Mouse (Mus musculus): Measurements from ENCODE around the gene Chst5. TPM values are rescaled to one million over a fixed set of nuclear protein-coding genes. Genes with fewer than 3 reads are reported as not detected.
"Not testable (repeated sequence)": the region's sequence is repeated elsewhere in the genome, so short reads cannot be mapped to it uniquely, and the experiment has no call there.

Gene Chst5
- total and polyA plus RNA-seq, 3 experiments = not detected

GRCm38 (mm10) chr8:111940171-111941100 lies 30.2 kb upstream of the Chst5 start, which contains the start of gene Gabarapl2 (continued):
- no peak for TF ChIP-seq MAFK (IDR thresholded peaks at IDR 0.05; ENCODE audit: borderline replicate concordance, low read depth, low read length)
- TF ChIP-seq MXI1 (IDR thresholded peaks at IDR 0.05; ENCODE audit: low read depth, low read length) = no peak; the same call in 1 of the 2 replicates
- TF ChIP-seq ETS1 (IDR thresholded peaks at IDR 0.05; ENCODE audit: low read depth, low read length) = no peak
- no peak for TF ChIP-seq MAZ (IDR thresholded peaks at IDR 0.05; ENCODE audit: low read depth, low read length)
- peak; percentile 13 to 39; a peak in 1 of 4 replicates for TF ChIP-seq POLR2A (IDR thresholded peaks at IDR 0.05; ENCODE audit: control insufficient read depth in 1 of 2, insufficient read depth in 1 of 2, low read depth in 1 of 2, low read length in 2 of 2, poor library complexity in 1 of 2)
- TF ChIP-seq USF2 (IDR thresholded peaks at IDR 0.05; ENCODE audit: borderline replicate concordance in 1 of 2, insufficient read depth in 1 of 2, low read depth in 1 of 2, low read length in 2 of 2) = no peak
- TF ChIP-seq MEF2A (IDR thresholded peaks at IDR 0.05; ENCODE audit: extremely low read depth, insufficient replicate concordance, low read depth, low read length, poor library complexity, severe bottlenecking) = no peak
- no peak for TF ChIP-seq RAD21 (IDR thresholded peaks at IDR 0.05; ENCODE audit: low read depth, low read length)
- no peak for TF ChIP-seq POLR2AphosphoS2 (IDR thresholded peaks at IDR 0.05; ENCODE audit: low read length)
- TF ChIP-seq SIN3A (IDR thresholded peaks at IDR 0.05; ENCODE audit: low read length) = peak; percentile 23
- no peak for TF ChIP-seq BHLHE40 (IDR thresholded peaks at IDR 0.05; ENCODE audit: borderline replicate concordance, low read depth, low read length)
- TF ChIP-seq GATA1 (IDR thresholded peaks at IDR 0.05; ENCODE audit: low read depth, low read length) = no peak

- peak; percentile 75 for DNase-seq (ENCODE audit: low read depth, low spot score)
- TF ChIP-seq E2F4 (IDR thresholded peaks at IDR 0.05; ENCODE audit: borderline replicate concordance, low read depth, low read length) = no peak
- TF ChIP-seq ELF1 (IDR thresholded peaks at IDR 0.05; ENCODE audit: low read depth, low read length) = peak; percentile 43
- peak; percentile 68 for TF ChIP-seq MXI1 (IDR thresholded peaks at IDR 0.05; ENCODE audit: low read depth, low read length)
- peak; percentile 66 for TF ChIP-seq MYC (IDR thresholded peaks at IDR 0.05; ENCODE audit: low read depth, low read length)
- TF ChIP-seq SIN3A (IDR thresholded peaks at IDR 0.05; ENCODE audit: low read length) = 0 out of 2 replicates have a peak, but pooled peaks have one; percentile 11
- TF ChIP-seq HCFC1 (IDR thresholded peaks at IDR 0.05; ENCODE audit: low read depth, low read length) = peak; percentile 19; the same call in 1 of the 2 replicates
- peak; percentile 94 for TF ChIP-seq MAX (IDR thresholded peaks at IDR 0.05; ENCODE audit: low read length)
- no peak for TF ChIP-seq EP300 (IDR thresholded peaks at IDR 0.05; ENCODE audit: low read depth in 1 of 2, low read length in 2 of 2)
- 0 out of 2 replicates have a peak, but pooled peaks have one; percentile 6 for TF ChIP-seq MAZ (IDR thresholded peaks at IDR 0.05; ENCODE audit: low read depth, low read length)
- peak; percentile 60; the same call in 1 of the 2 replicates for TF ChIP-seq USF1 (IDR thresholded peaks at IDR 0.05; ENCODE audit: low read depth, low read length)
- Histone ChIP-seq H3K9ac (ENCODE audit: control insufficient read depth, low read depth, low read length, poor library complexity, severe bottlenecking) (peak overlapping the region; percentile 53), H3K79me2 (ENCODE audit: control insufficient read depth, insufficient read depth, low read length, poor library complexity) (peaks cover 5% of the 10 kb centered on the region; the same call in 1 of the 2 replicates), H3K27me3 (ENCODE audit: control insufficient read depth in 1 of 2, insufficient read depth in 2 of 2, low read length in 2 of 2) (no peaks in the 10 kb centered on the region), H3K4me3 (ENCODE audit: control insufficient read depth in 1 of 2, insufficient read depth in 1 of 2, low read depth in 2 of 2, low read length in 2 of 2) (peak overlapping the region; percentile 75 to 93), H3K9me3 (replicated peaks; ENCODE audit: insufficient read depth, low read length) (no peaks in the 10 kb centered on the region), H3K4me1 (ENCODE audit: control insufficient read depth in 1 of 2, insufficient read depth in 2 of 2, low read length in 2 of 2) (peaks cover 4 to 18% of the 10 kb centered on the region in 2 experiments), H3K27ac (ENCODE audit: control insufficient read depth, low read depth, low read length) (peak overlapping the region; percentile 3; the same call in 1 of the 2 replicates), H3K36me3 (ENCODE audit: control insufficient read depth in 1 of 2, insufficient read depth in 2 of 2, low read length in 2 of 2) (peaks cover 0 to 12% of the 10 kb centered on the region in 2 experiments; a peak in 3 of 4 replicates)
Measured at GRCm38 (mm10) chr8:111939516-111940142, 29.4 kb upstream of the Chst5 start.

GRCm38 (mm10) chr8:111938076-111938985 lies 28.1 kb upstream of the Chst5 start:
- not testable (repeated sequence) for H3K79me2 ChIP-seq (ENCODE audit: control insufficient read depth, insufficient read depth, low read length, poor library complexity); H3K9ac ChIP-seq (ENCODE audit: control insufficient read depth, low read depth, low read length, poor library complexity, severe bottlenecking); H3K27me3 ChIP-seq (ENCODE audit: control insufficient read depth in 1 of 2, insufficient read depth in 2 of 2, low read length in 2 of 2); H3K27ac ChIP-seq (ENCODE audit: control insufficient read depth, low read depth, low read length); H3K4me3 ChIP-seq (ENCODE audit: control insufficient read depth in 1 of 2, insufficient read depth in 1 of 2, low read depth in 2 of 2, low read length in 2 of 2); H3K9me3 ChIP-seq (replicated peaks; ENCODE audit: insufficient read depth, low read length); DNase-seq (ENCODE audit: low read depth, low spot score)
- Histone ChIP-seq H3K4me1 (ENCODE audit: control insufficient read depth in 1 of 2, insufficient read depth in 2 of 2, low read length in 2 of 2) (peaks cover 4 to 18% of the 10 kb centered on the region in 2 experiments), H3K36me3 (ENCODE audit: control insufficient read depth in 1 of 2, insufficient read depth in 2 of 2, low read length in 2 of 2) (peaks cover 0 to 12% of the 10 kb centered on the region in 2 experiments; a peak in 2 of 4 replicates)
